Mouse (Mus musculus) CH12.LX (cell line): ENCODE measurements around the gene C2cd3.

Experiments used
- BHLHE40 ChIP-seq: IDR thresholded peaks from 2 replicates; pipeline ENCODE4 v1.6.1; 2011; ENCODE audit warnings: mild to moderate bottlenecking, low read depth, low read length, improper control_type of control experiment
- CTCF ChIP-seq, 2 experiments: IDR thresholded peaks in 1 of 2; conservative IDR thresholded peaks in 1 of 2; 2 replicates each; pipeline ENCODE4 v1.5.1; 2011 to 2012; ENCODE audit warnings: low read depth in 2 of 2, low read length in 2 of 2, improper control_type of control experiment in 1 of 2, inconsistent platforms in 1 of 2, mild to moderate bottlenecking in 1 of 2, moderate library complexity in 1 of 2
- EP300 ChIP-seq: IDR thresholded peaks from 2 replicates; pipeline ENCODE4 v1.6.1; 2011; ENCODE audit warnings: low read length, improper control_type of control experiment
- POLR2AphosphoS2 ChIP-seq: IDR thresholded peaks from 2 replicates; pipeline ENCODE4 v1.6.1; 2011; ENCODE audit warnings: low read depth, low read length, improper control_type of control experiment

DNA sequence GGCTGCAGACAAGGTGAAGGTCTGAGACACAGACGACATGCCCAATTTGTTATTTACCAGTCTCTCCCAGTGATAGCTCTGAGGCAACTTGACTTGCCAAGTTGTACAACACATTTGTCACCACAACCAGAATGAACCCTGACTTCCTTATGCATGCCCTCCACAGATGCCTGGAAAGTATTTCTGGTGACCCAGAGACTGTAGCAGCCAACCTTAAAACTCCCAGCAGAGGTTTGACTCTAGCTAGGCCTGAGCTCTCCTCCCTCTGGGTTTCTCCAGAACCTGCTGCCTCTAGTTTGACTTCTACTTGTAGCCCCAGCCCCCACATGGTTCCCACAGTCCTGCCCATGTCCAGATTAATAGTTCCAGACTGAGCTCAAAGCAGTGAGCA lies 99.4 kb downstream of the C2cd3 start:
- TF ChIP-seq BHLHE40: no peak
- TF ChIP-seq CTCF (conservative IDR thresholded peaks at IDR 0.05 in 1 of 2, IDR thresholded peaks at IDR 0.05 in 1 of 2; ENCODE audit: low read depth in 2 of 2, low read length in 2 of 2): no peak
- no peak for TF ChIP-seq EP300
- no peak for TF ChIP-seq POLR2AphosphoS2
